Mouse (Mus musculus) forebrain, embryonic 11.5 days (tissue): ENCODE measurements around the gene Usp34. TPM values are rescaled to one million over a fixed set of nuclear protein-coding genes. Genes with fewer than 3 reads are reported as not detected.
A peak's percentile ranks its signal among the peaks of the same experiment; 100 is the strongest.
"Not testable (repeated sequence)": the region's sequence is repeated elsewhere in the genome, so short reads cannot be mapped to it uniquely, and the experiment has no call there.

ENCODE experiments used
- ATAC-seq: fragments of 200-750 bp; cut with Nextera tagmentation; replicated peaks from 2 replicates; pipeline ENCODE4 v1.8.0; 2017; ENCODE audit warnings: moderate TSS enrichment; ENCODE audit not compliant: low FRiP score
- DNase-seq: peaks from one replicate; pipeline ENCODE4 v3.0.0-alpha.2; 2017; ENCODE audit warnings: low spot score
- H3K27ac ChIP-seq: fragments of 300-500 bp; sonication (generic); 2 replicates; pipeline ENCODE4 v1.5.1; 2014; ENCODE audit warnings: low read depth, low read length
- H3K27me3 ChIP-seq: fragments of 300-500 bp; sonication (generic); 2 replicates; pipeline ENCODE4 v1.6.1; 2014; ENCODE audit warnings: mild to moderate bottlenecking, low read length, mixed read lengths; ENCODE audit not compliant: control insufficient read depth, insufficient read depth
- H3K36me3 ChIP-seq: fragments of 300-500 bp; sonication (generic); 2 replicates; pipeline ENCODE4 v1.6.1; 2014; ENCODE audit warnings: mild to moderate bottlenecking, low read length, moderate library complexity, mixed read lengths; ENCODE audit not compliant: control insufficient read depth, insufficient read depth
- H3K4me1 ChIP-seq: fragments of 300-500 bp; sonication (generic); replicated peaks from 2 replicates; pipeline ENCODE4 v1.6.1; 2014; ENCODE audit warnings: low read length, mixed read lengths; ENCODE audit not compliant: control insufficient read depth, insufficient read depth
- H3K4me2 ChIP-seq: fragments of 300-500 bp; sonication (generic); 2 replicates; pipeline ENCODE4 v1.6.1; 2014; ENCODE audit warnings: low read depth, mild to moderate bottlenecking, low read length, moderate library complexity, mixed read lengths; ENCODE audit not compliant: severe bottlenecking
- H3K4me3 ChIP-seq: fragments of 300-500 bp; sonication (generic); 2 replicates; pipeline ENCODE4 v1.5.1; 2014; ENCODE audit warnings: low read depth, low read length
- H3K9ac ChIP-seq: fragments of 300-500 bp; sonication (generic); 2 replicates; pipeline ENCODE4 v1.6.1; 2014; ENCODE audit warnings: low read length
- H3K9me3 ChIP-seq: fragments of 300-500 bp; sonication (generic); 2 replicates; pipeline ENCODE4 v1.6.1; 2016; ENCODE audit warnings: low read length, mixed read lengths; ENCODE audit not compliant: control insufficient read depth
- WGBS: fragments of 180-500 bp; shearing (Covaris S2); extraction: QIAGEN DNeasy Blood & Tissue Kit; methylation state at CpG from one replicate; pipeline ENCODE4 v1.1.7; 2014; 5-methylcytosine and 5-hydroxymethylcytosine counted together
- polyA plus RNA-seq: library from polyadenylated mRNA; unstranded; fragments of >200 nt; fragmentation: Nextera tagmentation; extraction: Ambion mirVana; gene quantifications from 2 replicates; pipeline ENCODE4 v1.2.1, GENCODE M21; 2014

The Usp34 gene
- polyA plus RNA-seq, 1 experiment from 2014 or later = 32.8 TPM

DNA sequence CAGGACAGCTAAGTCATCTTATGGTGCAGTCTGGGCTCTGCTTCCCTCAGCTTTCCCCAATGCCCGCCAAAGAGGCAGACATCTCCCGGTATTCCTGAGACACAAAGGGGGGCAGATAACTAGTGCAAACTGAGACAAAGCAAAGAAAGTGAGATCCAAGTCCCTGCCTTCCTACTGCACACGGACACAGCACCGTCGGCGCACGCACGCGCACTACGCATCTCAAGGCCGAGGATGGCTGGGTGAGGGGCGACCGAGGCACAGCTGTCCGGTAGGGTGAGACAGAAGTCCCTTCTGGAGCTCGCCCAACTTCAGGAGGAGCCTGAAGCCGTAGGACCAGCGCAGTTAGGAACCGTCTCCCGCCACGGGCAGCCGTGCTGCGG is 190.6 kb downstream of the Usp34 start:
- peak overlapping the region; percentile 74 for H3K4me2 ChIP-seq
- no peaks in the 10 kb centered on the region for H3K9me3 ChIP-seq
- no peaks in the 10 kb centered on the region for H3K27me3 ChIP-seq
- peak overlapping the region; percentile 73 for H3K4me3 ChIP-seq
- peaks cover 3% of the 10 kb centered on the region; the same call in 1 of the 2 replicates for H3K4me1 ChIP-seq
- H3K9ac ChIP-seq = peak overlapping the region; percentile 93
- H3K27ac ChIP-seq = peak overlapping the region; percentile 93
- peaks cover 6% of the 10 kb centered on the region; the same call in 1 of the 2 replicates for H3K36me3 ChIP-seq
- DNase-seq (peak; percentile 88), ATAC-seq (peak; percentile 88)
- under 1% methylated on average over 22 of the region's 22 CpGs for WGBS

GRCm38 (mm10) chr11:23497718-23498509 is 191.2 kb downstream of the Usp34 start, which contains the start of gene Ahsa2:
TSS of gene Ahsa2 (minus strand) at chr11:23498030.
- DNase-seq (peak; percentile 99), ATAC-seq (peak; percentile 95)
- H3K4me2 ChIP-seq = peak within 1 kb of the TSS; percentile 74
- H3K4me1 ChIP-seq = peaks cover 3% of the 10 kb centered on the region; the same call in 1 of the 2 replicates
- peaks cover 4% of the 10 kb centered on the region; the same call in 1 of the 2 replicates for H3K36me3 ChIP-seq
- WGBS = under 1% methylated on average over 45 of the region's 66 CpGs
- H3K27ac ChIP-seq = peak within 1 kb of the TSS; percentile 93
- H3K4me3 ChIP-seq = peak within 1 kb of the TSS; percentile 73
- peak within 1 kb of the TSS; percentile 93 for H3K9ac ChIP-seq
- no peaks in the 10 kb centered on the region for H3K9me3 ChIP-seq
- no peaks in the 10 kb centered on the region for H3K27me3 ChIP-seq

DNA sequence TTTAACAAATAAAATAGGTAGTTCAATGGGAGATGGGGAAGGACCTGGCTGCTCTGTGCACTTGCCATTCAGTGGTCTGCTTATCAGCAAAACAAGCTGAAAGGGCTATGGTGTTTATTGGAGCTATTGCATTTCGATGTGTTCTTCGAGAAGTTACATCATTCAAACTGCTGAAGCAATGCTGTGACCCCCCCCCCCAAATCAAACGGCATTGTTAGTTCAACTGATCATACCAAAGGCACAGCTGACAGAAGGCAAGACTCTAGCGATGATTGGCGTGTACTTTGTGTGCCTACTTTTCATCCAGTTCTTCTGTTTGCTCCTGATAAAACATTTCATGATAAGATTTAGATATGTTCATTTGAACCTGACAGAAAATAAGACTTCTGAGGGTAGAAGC is 191.9 kb downstream of the Usp34 start:
- DNase-seq = peak; percentile 55
- Histone ChIP-seq H3K36me3 (peaks cover 4% of the 10 kb centered on the region; the same call in 1 of the 2 replicates), H3K9ac (peak overlapping the region; percentile 52), H3K4me1 (peaks cover 3% of the 10 kb centered on the region; the same call in 1 of the 2 replicates), H3K4me2 (peak overlapping the region; percentile 57), H3K27ac (peak overlapping the region; percentile 85), H3K9me3 (no peaks in the 10 kb centered on the region), H3K4me3 (peak overlapping the region; percentile 73), H3K27me3 (no peaks in the 10 kb centered on the region)
- WGBS = 61% methylated on average over 5 of the region's 5 CpGs
- no peak for ATAC-seq

DNA sequence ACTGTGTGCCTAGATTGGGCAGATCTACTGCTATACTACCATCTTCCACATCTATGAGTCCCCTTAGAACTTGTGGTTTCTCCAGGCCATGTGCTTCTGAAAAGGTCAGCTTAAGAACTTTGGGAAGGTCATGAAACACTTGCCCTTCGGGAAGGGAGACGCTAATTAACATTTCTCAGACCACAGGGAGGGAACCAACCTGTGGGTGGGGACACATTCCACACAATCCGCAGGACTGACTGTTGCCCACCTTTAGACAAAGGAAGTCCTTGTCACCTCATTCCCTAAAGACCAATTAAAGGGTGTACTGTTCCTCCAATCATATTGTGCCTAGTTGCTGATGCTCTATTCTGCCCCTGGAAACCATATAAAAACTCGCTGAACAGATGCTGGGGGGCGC is 198.1 kb downstream of the Usp34 start:
- not testable (repeated sequence) for H3K9ac ChIP-seq, H3K4me1 ChIP-seq, H3K9me3 ChIP-seq, H3K27me3 ChIP-seq, DNase-seq, H3K27ac ChIP-seq, H3K4me2 ChIP-seq, ATAC-seq, H3K4me3 ChIP-seq, H3K36me3 ChIP-seq
- WGBS = 77% methylated on average over 5 of the region's 5 CpGs

DNA sequence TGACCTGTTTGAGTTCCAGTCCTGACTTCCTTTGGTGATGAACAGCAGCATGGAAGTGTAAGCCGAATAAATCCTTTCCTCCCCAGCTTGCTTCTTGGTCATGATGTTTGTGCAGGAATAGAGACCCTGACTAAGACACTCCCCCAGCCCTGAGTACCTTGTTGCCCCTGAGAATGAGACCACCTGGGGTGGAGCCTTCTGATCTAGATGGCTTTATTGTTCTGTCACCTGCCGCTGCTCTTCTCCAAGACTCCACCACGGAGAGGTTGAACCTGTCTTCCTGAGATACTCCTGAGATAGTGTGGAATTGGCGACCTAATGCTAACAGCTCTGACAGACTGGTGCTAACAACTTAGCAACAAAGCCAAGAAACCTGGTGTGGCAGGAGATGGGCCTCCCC is 208.1 kb downstream of the Usp34 start:
- 66% methylated on average over 4 of the region's 4 CpGs for WGBS
- DNase-seq, H3K9me3 ChIP-seq, H3K4me3 ChIP-seq, H3K36me3 ChIP-seq, H3K27ac ChIP-seq, H3K27me3 ChIP-seq, H3K4me2 ChIP-seq, H3K4me1 ChIP-seq, H3K9ac ChIP-seq, ATAC-seq: not testable (repeated sequence)

DNA sequence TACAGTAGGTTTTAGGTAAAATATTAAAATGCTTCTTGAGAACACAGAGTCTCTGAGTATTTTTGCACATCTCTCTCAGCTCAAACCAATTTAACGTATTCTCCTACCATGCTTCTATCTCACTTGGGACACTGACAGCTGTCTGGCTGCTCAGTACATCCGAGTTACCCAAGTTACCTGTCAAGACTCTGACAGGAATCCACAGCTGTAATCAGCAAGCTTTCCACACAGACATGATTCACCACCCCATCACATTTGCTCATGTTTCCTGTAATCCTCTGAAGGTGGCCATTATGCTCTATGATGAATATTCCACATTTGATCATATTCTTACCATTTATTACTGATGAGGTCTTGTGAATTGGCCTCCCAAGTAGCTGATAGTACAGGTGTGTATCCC is 208.6 kb downstream of the Usp34 start:
- ATAC-seq = no peak
- no peaks in the 10 kb centered on the region for H3K27me3 ChIP-seq
- WGBS = 85% methylated on average over 2 of the region's 2 CpGs
- H3K36me3 ChIP-seq = no peaks in the 10 kb centered on the region
- H3K9me3 ChIP-seq = no peaks in the 10 kb centered on the region
- no peak overlapping the region for H3K4me2 ChIP-seq
- peaks cover 3% of the 10 kb centered on the region; the same call in 1 of the 2 replicates for H3K4me1 ChIP-seq
- no peak overlapping the region for H3K4me3 ChIP-seq
- DNase-seq = no peak
- no peak overlapping the region for H3K9ac ChIP-seq
- no peak overlapping the region for H3K27ac ChIP-seq

DNA sequence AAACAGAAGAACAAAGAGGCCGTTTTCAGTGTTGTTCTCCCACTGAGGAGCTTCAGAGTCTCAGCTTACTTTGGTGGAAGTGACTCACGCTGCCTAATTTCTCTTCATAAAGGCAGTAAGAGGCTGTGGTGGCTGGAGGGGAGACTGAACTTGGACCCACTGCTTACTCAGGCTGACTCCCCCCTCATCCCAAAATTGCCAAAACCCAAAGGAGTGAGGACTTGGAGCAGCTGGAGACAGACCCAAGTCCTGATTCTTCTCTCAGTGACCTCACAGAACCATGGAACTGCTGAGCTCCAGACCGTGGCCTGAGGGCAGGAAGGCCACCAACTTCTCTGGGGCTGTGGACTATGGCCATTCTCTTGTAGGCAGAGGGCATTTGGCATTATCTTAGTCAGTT is 212.3 kb downstream of the Usp34 start:
- Histone ChIP-seq H3K4me1 (no peaks in the 10 kb centered on the region), H3K4me3 (no peak overlapping the region), H3K27me3 (no peaks in the 10 kb centered on the region), H3K9ac (no peak overlapping the region), H3K9me3 (no peaks in the 10 kb centered on the region), H3K36me3 (no peaks in the 10 kb centered on the region), H3K27ac (no peak overlapping the region), H3K4me2 (no peak overlapping the region)
- 75% methylated on average over 3 of the region's 3 CpGs for WGBS
- DNase-seq = no peak
- no peak for ATAC-seq

GRCm38 (mm10) chr11:23520473-23521205 is 213.9 kb downstream of the Usp34 start, which contains the start of gene 1700093K21Rik:
TSS of gene 1700093K21Rik (minus strand) at chr11:23521155.
- no peak for ATAC-seq
- no peaks in the 10 kb centered on the region for H3K9me3 ChIP-seq
- no peaks in the 10 kb centered on the region for H3K36me3 ChIP-seq
- WGBS = 29% methylated on average over 5 of the region's 5 CpGs
- H3K27me3 ChIP-seq = no peaks in the 10 kb centered on the region
- no peak for DNase-seq
- H3K27ac ChIP-seq = no peak within 1 kb of the TSS
- no peak within 1 kb of the TSS for H3K9ac ChIP-seq
- no peak within 1 kb of the TSS for H3K4me3 ChIP-seq
- no peaks in the 10 kb centered on the region for H3K4me1 ChIP-seq
- H3K4me2 ChIP-seq = no peak within 1 kb of the TSS
